Mouse (Mus musculus) kidney, adult 2 months (tissue): ENCODE results near the gene Nlrp4f.

Experiments
- CTCF ChIP-seq: fragments of 200-500 bp; conservative IDR thresholded peaks from 2 replicates; pipeline ENCODE4 v1.5.1; 2011; ENCODE audit warnings: low read depth, mild to moderate bottlenecking, control low read depth, low read length, moderate library complexity, mixed read lengths; ENCODE audit not compliant: insufficient read depth, insufficient read length
- POLR2A ChIP-seq: fragments of 200-500 bp; IDR thresholded peaks from one replicate; pipeline ENCODE4 v1.6.1; 2011; ENCODE audit warnings: low read depth, low read length, control low read depth

GRCm38 (mm10) chr13:65200667-65201066 lies 5.1 kb downstream of the Nlrp4f start:
- no peak for TF ChIP-seq POLR2A
- no peak for TF ChIP-seq CTCF
